Comparison of ENCODE assay signal across 12 mouse cellular contexts in the genomic region with DNA sequence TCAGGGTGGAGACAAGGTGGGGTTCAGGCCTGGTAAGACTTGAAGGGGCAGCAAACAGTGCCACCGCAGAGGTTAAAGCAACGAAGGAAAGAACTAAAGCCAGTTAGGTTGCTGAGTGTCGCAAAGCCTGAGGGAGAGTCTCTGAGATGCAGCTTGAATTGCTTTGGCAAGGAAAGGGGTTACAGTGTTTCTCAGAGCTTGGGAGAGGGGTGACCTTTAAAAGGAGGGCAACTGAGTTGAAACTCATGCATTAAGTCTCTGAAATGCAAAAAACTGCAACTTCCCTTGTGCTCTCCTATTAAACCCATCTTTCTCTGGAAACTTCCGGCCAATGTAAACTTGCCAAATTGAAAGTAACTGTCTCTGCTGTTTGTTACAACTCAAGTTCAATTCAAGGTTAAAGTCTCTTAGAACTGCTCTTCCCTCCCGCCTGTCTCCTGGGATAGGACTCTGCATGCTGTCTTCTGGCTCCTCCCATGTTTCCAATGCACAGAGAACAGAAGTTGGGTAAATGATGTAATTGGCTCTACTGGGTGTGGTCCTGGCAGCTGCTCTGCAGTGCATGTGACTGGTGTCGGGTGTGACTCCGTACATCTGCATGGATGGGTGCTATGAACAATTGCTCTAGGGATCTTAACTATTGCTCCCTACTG.
DNase-seq lines count a peak whose midpoint lies in the region; ATAC-seq lines count a peak whose summit lies in the region.
"Had no signal": no experiment of that assay in that cellular context is flagged by ENCODE, and none has a peak within 500 bp of the region (broad histone marks: within the 10 kb centered on the region; RNA-seq: fewer than 3 reads in every experiment).

No protein-coding gene starts in this region.

- WGBS in embryonic facial prominence, embryonic 12.5 days, result 69% methylated on average over 7 of the region's 7 CpGs
- WGBS in intestine, embryonic 16.5 days, result 42% methylated on average over 7 of the region's 7 CpGs
- WGBS in hindbrain, embryonic 13.5 days, result 83% methylated on average over 7 of the region's 7 CpGs

- H3K9ac ChIP-seq in embryonic facial prominence, embryonic 12.5 days, result no peak overlapping the region
- no peak overlapping the region for H3K9ac ChIP-seq in intestine, embryonic 16.5 days (ENCODE audit: low read depth, low read length)
- H3K9ac ChIP-seq in hindbrain, embryonic 13.5 days, result no peak overlapping the region

- peak; percentile 22; the same call in 1 of the 2 replicates for ATAC-seq in embryonic facial prominence, embryonic 12.5 days (ENCODE audit: insufficient number of reproducible peaks, insufficient read depth, low FRiP score, low TSS enrichment)
- ATAC-seq in intestine, embryonic 16.5 days, result peak; percentile 92
- ATAC-seq in erythroid progenitor cell, adult 5-6 weeks (replicated peaks; ENCODE audit: low FRiP score, poor library complexity, severe bottlenecking), result no peak
- no peak for ATAC-seq in hindbrain, embryonic 13.5 days (ENCODE audit: low FRiP score)
- ATAC-seq: midbrain, embryonic 16.5 days had no signal

- H3K27ac ChIP-seq in embryonic facial prominence, embryonic 12.5 days, result 0 out of 2 replicates have a peak overlapping the region, but pooled peaks have one; percentile 57
- peak overlapping the region; percentile 77 for H3K27ac ChIP-seq in intestine, embryonic 16.5 days (ENCODE audit: low read length)
- H3K27ac ChIP-seq in hindbrain, embryonic 13.5 days, result no peak overlapping the region
- H3K27ac ChIP-seq: forebrain, embryonic 10.5 days had no signal

- H3K4me1 ChIP-seq in embryonic facial prominence, embryonic 12.5 days, result peaks cover 14% of the 10 kb centered on the region; the same call in 1 of the 2 replicates
- peaks cover 4% of the 10 kb centered on the region; the same call in 1 of the 2 replicates for H3K4me1 ChIP-seq in intestine, embryonic 16.5 days (ENCODE audit: control insufficient read depth, insufficient read depth, low read length)
- H3K4me1 ChIP-seq in hindbrain, embryonic 13.5 days (replicated peaks), result no peaks in the 10 kb centered on the region

- H3K4me2 ChIP-seq in embryonic facial prominence, embryonic 12.5 days (replicated peaks), result no peak overlapping the region
- no peak overlapping the region for H3K4me2 ChIP-seq in intestine, embryonic 16.5 days (ENCODE audit: low read depth, low read length)
- H3K4me2 ChIP-seq in hindbrain, embryonic 13.5 days, result no peak overlapping the region

- H3K27me3 ChIP-seq in embryonic facial prominence, embryonic 12.5 days, result no peaks in the 10 kb centered on the region
- H3K27me3 ChIP-seq in intestine, embryonic 16.5 days (replicated peaks; ENCODE audit: control insufficient read depth, insufficient read depth, low read length), result no peaks in the 10 kb centered on the region
- no peaks in the 10 kb centered on the region for H3K27me3 ChIP-seq in hindbrain, embryonic 13.5 days

- H3K9me3 ChIP-seq in embryonic facial prominence, embryonic 12.5 days, result no peaks in the 10 kb centered on the region
- no peaks in the 10 kb centered on the region for H3K9me3 ChIP-seq in intestine, embryonic 16.5 days (ENCODE audit: control insufficient read depth, low read length)
- H3K9me3 ChIP-seq in hindbrain, embryonic 13.5 days, result no peaks in the 10 kb centered on the region
- H3K9me3 ChIP-seq: forebrain, embryonic 10.5 days had no signal

- H3K4me3 ChIP-seq in embryonic facial prominence, embryonic 12.5 days, result no peak overlapping the region
- no peak overlapping the region for H3K4me3 ChIP-seq in intestine, embryonic 16.5 days (ENCODE audit: low read length)
- no peak overlapping the region for H3K4me3 ChIP-seq in hindbrain, embryonic 13.5 days
- H3K4me3 ChIP-seq: forebrain, embryonic 10.5 days had no signal

- peak; percentile 28 for DNase-seq in gastrocnemius, adult 18-20 months (ENCODE audit: low spot score)
- DNase-seq in gastrocnemius, postnatal 10 days, result no peak
- DNase-seq in 3134 (ENCODE audit: extremely low read depth, insufficient read length, low spot score), result peak; percentile 43
- no peak for DNase-seq in layer of hippocampus, adult 8-10 months (ENCODE audit: low spot score in 2 of 2)
- DNase-seq: cerebellum, postnatal 14 days; thymus, adult 18-20 months had no signal

- no peaks in the 10 kb centered on the region for H3K36me3 ChIP-seq in embryonic facial prominence, embryonic 12.5 days
- no peaks in the 10 kb centered on the region for H3K36me3 ChIP-seq in intestine, embryonic 16.5 days (ENCODE audit: control insufficient read depth, insufficient read depth, low read length)
- H3K36me3 ChIP-seq in hindbrain, embryonic 13.5 days, result no peaks in the 10 kb centered on the region
- H3K36me3 ChIP-seq: forebrain, embryonic 10.5 days had no signal

Comparison
In these comparisons a context has a peak if more than half of its experiments do, and no peak if none do; other contexts are left out.
1. DNase-seq: peak in gastrocnemius, adult 18-20 months (single experiment) and 3134 (single experiment); none in gastrocnemius, postnatal 10 days (single experiment) and layer of hippocampus, adult 8-10 months (0 of 2).
2. ATAC-seq: peak in embryonic facial prominence, embryonic 12.5 days (single experiment) and intestine, embryonic 16.5 days (single experiment); none in erythroid progenitor cell, adult 5-6 weeks (single experiment) and hindbrain, embryonic 13.5 days (single experiment).